Mouse (Mus musculus) T-helper 17 cell (primary cell): ENCODE results near the gene Nr1i3.

Experiments used
- in situ Hi-C, 2 experiments: fragments of 300-600 bp; cut with MboI, MseI; formaldehyde crosslinking; loops; 1 replicate in 1 of 2; 2 replicates in 1 of 2; pipeline ENCODE4 v1.15.1; 2025; ENCODE audit warnings: high pct_unique_total_duplicates in 2 of 2

Nr1i3 gene

GRCm38 (mm10) chr1:171213801-171214496 lies at the start of gene Nr1i3:
Gene Nr1i3, plus strand, starts transcription at chr1:171213970.
- in situ Hi-C loops, result no loop called here

- in situ Hi-C loops, result no loop called here
Observed at GRCm38 (mm10) chr1:171164258-171164657, 49.5 kb upstream of the Nr1i3 start.

- in situ Hi-C loops, result no loop called here
Observed at GRCm38 (mm10) chr1:171165629-171166345, 48.0 kb upstream of the Nr1i3 start.

- in situ Hi-C loops, result no loop called here
Observed at GRCm38 (mm10) chr1:171168906-171169305, 44.9 kb upstream of the Nr1i3 start.

GRCm38 (mm10) chr1:171169913-171170312 lies 43.9 kb upstream of the Nr1i3 start:
- in situ Hi-C loops, result no loop called here

GRCm38 (mm10) chr1:171171138-171171537 lies 42.6 kb upstream of the Nr1i3 start:
- in situ Hi-C loops, result no loop called here

GRCm38 (mm10) chr1:171172779-171173178 lies 41.0 kb upstream of the Nr1i3 start:
- in situ Hi-C loops, result no loop called here

- in situ Hi-C loops, result no loop called here
Observed at GRCm38 (mm10) chr1:171179487-171180171, 34.1 kb upstream of the Nr1i3 start.

GRCm38 (mm10) chr1:171183025-171183424 lies 30.7 kb upstream of the Nr1i3 start:
- in situ Hi-C loops, result no loop called here

GRCm38 (mm10) chr1:171183620-171184019 lies 30.1 kb upstream of the Nr1i3 start:
- in situ Hi-C loops, result no loop called here

GRCm38 (mm10) chr1:171184314-171184713 lies 29.5 kb upstream of the Nr1i3 start:
- in situ Hi-C loops, result no loop called here

- in situ Hi-C loops, result no loop called here
Observed at GRCm38 (mm10) chr1:171185655-171186054, 28.1 kb upstream of the Nr1i3 start.

GRCm38 (mm10) chr1:171187851-171188700 lies 25.7 kb upstream of the Nr1i3 start:
- in situ Hi-C loops, result no loop called here

- in situ Hi-C loops, result no loop called here
Observed at GRCm38 (mm10) chr1:171189046-171189445, 24.7 kb upstream of the Nr1i3 start.

- in situ Hi-C loops, result no loop called here
Observed at GRCm38 (mm10) chr1:171189476-171190114, 24.2 kb upstream of the Nr1i3 start.

- in situ Hi-C loops, result no loop called here
Observed at GRCm38 (mm10) chr1:171190832-171191231, 22.9 kb upstream of the Nr1i3 start.

- in situ Hi-C loops, result no loop called here
Observed at GRCm38 (mm10) chr1:171192283-171192682, 21.5 kb upstream of the Nr1i3 start.

- in situ Hi-C loops, result no loop called here
Observed at GRCm38 (mm10) chr1:171193093-171193840, 20.5 kb upstream of the Nr1i3 start.

GRCm38 (mm10) chr1:171193911-171194830 lies 19.6 kb upstream of the Nr1i3 start:
- in situ Hi-C loops, result no loop called here
